Mouse (Mus musculus): Measurements from ENCODE around the gene Fahd2a.

The Fahd2a gene

DNA sequence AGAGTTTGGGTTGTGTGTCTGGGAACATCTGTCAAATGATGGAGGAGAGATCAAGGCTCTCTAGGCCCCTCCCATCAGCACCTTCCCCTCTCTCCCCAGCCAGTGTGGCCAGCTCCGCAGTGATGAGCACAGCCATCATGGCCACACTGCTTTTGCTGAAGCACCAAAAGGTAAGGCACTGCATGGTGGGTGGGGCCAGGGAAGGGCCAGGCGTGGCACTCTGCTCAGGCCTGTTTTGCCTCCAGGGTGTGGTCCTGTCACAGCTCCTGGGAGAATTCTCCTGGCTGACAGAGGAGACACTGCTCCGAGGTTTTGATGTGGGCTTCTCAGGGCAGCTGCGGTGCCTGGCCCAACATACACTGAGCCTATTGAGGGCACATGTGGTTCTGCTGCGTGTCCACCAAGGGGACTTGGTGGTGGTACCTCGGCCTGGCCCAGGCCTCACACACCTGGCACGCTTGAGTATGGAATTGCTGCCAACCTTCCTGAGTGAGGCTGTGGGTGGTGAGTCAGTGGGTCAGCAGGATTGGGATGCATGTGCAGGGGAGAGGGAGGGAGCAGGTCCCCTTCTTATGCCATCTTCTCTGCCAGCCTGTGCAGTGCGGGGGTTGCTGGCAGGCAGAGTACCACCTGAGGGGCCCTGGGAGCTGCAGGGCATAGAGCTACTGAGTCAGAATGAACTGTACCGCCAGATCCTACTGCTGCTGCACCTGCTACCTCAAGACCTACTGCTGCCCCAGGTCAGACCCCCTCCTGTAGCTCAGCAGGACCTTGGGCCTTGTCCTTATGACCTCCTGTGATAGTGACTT, 10.7 kb downstream of the Fahd2a start:
- DNase-seq (ENCODE audit: extremely low spot score) = no peak

DNA sequence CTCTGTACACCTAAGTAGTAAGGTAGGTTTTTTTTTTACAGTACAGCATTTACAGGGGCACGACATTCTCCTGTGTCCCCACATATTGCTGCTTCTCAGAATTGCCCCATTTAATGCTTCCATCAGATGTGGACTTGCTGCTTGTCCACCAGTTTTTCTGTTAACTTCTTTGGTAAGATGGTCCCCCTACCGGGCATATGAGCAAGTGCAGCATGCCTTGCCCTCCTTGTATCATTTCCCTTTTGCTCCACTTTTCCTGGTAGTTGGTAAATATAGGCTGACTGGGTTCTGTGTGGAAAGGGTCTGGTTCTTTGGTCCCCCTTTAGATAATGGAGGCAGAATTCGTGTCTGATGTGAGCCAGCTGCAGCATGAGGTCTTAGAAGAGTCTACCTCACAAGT, 14.1 kb downstream of the Fahd2a start:
- DNase-seq (ENCODE audit: extremely low spot score) = peak; percentile 25

DNA sequence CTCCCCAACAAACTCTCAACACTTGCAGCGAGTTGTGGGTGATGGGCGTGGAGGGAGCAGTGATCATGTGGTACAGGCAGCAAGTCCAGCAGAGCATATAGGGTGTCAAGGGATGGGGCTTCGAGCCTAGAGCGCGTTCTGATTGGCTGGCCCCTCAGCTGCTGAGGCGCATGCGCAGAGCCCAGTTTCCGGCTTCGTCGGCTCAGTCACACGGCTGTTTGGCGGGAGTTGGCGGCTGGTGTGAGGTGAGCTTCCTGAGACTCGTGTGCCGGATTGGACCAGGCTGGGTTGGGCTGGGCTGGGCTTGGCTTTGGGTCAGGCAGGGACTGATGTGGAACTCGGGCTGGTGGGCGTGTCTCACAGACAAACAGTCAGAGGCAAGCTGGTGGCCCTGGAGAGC, 19.4 kb downstream of the Fahd2a start, which contains the start of gene Gpat2:
Gene Gpat2 (plus strand): TSS at position 223 of the 400 bp plus-strand sequence.
- no peak for DNase-seq (ENCODE audit: extremely low spot score)

DNA sequence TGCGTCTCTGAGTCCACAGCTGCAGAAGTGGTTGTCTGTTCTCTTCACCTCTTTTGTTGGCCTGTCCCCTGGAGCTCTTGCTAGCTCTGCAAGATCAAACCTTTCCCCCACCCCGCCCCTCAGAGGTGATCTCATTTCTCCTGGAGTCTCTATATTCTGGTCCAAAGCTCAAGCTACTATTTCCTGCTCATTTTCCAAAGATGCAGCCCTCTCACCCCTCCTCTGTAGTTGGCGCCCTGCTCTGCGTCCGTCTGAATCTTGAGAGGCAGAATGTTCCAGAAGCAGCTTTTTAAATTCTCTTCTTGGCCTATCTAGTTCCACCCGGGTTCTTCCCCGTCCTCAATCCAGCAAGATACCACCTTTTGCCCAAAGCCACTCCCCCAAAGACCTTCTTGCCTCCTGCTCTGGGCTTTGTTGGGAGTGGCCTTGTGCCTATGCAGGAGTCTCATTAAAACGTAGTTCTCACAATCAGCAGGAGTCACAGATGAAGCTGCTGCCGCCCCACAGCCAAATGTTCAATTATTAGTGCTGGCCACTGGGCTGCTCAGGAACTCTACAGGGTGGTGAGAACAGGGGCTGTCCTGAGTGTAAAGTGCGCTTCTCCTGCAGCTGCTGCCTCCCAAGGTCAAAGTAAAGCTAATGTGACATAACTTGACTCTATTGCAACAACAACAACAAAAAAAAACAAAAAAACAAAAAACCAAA, 25.9 kb downstream of the Fahd2a start:
- no peak for DNase-seq (ENCODE audit: extremely low spot score)

DNA sequence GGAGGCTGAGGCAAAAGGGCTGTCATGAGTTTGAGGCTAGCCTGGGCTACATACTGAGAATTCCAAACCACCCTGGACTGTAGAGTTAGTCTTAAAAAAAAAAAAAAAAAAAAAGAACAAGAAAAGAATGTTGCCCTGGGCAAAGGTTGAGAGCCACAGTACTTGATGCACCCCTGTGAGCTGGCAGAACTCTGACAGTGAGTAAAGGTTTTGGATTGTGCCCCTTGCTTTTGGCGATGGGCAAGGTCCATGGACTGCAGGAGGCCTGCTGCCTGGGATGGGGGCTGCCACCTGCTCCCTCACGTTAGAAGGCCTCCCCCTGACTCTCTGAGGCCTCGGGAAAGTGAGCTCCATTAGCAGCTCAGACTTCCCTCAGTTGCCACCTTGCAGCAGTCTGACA, 27.7 kb downstream of the Fahd2a start:
- DNase-seq (ENCODE audit: extremely low spot score) = no peak

DNA sequence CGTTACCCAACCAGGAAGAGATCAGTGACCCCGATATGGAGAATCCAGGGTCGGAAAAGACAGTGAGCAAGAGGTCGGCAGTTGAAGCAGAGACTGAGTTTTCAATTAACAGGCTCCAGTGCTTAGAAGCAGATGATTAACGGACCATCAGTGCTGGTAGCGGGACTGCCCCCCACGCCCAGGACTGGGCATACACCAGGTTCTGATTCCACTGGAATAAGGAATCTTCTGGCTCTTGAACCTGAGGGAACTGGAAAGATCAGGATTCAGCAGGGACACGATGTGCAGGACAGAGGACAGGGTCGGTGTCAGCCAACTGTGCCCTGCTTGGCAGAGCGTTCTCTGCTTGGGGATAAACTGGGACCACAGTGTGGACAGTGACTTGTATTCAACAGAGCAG, 28.6 kb downstream of the Fahd2a start:
- DNase-seq (ENCODE audit: extremely low spot score) = no peak

DNA sequence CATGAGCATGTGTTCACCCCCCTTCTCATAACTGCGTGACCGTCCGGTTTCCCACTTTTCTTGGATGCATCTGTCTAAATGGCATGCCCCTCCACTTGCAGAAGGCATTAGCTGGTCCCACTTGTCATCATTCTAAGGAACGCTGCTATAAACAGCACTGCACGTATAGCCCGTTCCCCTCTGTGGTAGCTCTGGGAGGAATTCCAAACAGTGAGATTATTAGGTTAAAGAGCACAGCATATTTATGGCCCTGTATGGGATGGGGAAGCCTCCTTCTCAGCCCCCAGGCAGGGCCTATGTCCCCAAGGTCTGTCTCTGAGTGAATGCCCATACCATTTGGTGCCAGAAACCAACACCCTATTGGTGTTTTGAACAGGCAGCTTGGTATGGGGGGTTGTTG, 33.2 kb downstream of the Fahd2a start:
- DNase-seq (ENCODE audit: extremely low spot score) = no peak

DNA sequence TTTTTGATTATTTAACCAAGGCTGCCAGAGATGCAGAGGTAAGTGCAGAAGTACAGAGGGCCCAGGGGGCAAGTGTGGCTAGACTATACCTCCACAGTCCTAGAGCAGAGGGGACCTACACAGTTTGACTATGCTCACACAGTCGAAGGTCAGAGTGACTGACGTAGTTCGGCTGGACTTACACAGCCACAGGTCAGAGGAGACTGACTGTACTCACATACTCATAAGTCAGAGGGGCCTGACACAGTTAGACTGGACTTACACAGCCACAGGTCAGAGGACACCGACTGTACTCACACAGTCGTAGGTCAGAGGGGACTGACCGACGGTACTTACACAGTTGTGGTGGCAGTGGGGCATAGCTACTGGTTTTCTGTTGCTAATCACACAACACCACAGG, 45.6 kb downstream of the Fahd2a start:
- DNase-seq (ENCODE audit: extremely low spot score) = no peak

DNA sequence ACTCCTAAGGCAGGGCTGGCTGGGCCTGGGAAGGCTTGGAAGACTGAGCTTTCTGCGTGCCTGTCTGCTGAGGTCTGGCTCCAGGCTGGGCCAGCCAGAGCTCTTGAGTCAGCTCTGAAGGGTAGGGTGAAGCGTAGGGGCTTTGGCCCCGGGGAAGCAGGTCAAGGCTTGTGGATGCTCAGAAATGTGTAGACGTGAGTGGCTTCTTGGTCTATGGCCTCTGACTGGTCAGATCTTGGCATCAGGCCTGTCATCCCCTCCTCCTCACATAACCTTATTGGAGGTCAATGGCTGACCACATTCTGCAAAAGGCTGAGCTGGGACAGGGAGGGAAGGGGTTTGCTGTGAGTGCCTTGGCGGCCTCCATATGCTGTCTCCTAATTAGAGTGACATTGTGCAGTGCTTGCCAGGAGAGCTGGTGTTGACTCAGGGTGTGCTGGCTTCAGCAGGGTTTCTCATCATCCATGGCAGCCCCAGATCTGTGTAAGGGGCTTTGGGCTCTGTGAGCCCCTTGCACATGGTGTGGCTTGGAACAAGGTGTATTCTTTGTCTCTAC, 49.7 kb downstream of the Fahd2a start:
- DNase-seq (ENCODE audit: extremely low spot score) = no peak

DNA sequence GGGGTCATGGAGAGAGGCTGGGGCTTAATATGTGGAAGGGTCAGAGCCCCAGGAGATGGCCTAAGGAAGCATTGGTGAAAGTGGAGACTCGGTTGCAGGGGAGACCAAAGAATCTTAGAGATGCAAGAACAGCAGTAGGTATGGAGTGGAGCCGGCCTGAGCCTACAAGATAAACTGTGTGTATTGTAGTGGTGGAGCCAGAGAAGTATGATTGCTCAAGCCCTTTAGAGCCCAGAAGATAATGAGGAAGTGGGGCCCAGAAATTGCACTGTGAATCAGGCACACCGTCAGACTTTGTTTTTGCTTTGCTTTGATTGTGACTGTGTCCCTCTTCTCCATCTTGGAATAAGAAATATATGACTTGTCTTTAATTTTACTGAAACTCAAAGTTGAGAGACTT, 53.0 kb downstream of the Fahd2a start:
- DNase-seq (ENCODE audit: extremely low spot score) = no peak

DNA sequence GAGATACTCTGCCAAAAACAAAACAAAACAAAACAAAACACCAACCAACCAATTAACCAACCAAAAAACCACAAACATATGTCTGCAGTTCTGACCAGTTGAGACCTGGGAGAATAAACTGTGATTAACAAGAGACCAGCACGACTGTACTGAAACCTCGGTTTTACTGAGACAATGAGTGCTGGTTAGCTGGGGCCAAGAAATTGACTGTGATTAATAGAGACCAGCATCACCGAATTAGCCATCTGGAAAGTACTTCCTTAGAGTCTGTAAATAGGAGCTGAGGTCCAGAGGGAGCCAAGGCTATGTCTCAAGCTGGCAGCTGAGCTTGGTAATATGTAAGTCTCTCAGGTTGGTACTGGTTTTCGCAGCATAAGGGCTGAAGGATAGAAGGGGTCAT, 53.5 kb downstream of the Fahd2a start:
- no peak for DNase-seq (ENCODE audit: extremely low spot score)

DNA sequence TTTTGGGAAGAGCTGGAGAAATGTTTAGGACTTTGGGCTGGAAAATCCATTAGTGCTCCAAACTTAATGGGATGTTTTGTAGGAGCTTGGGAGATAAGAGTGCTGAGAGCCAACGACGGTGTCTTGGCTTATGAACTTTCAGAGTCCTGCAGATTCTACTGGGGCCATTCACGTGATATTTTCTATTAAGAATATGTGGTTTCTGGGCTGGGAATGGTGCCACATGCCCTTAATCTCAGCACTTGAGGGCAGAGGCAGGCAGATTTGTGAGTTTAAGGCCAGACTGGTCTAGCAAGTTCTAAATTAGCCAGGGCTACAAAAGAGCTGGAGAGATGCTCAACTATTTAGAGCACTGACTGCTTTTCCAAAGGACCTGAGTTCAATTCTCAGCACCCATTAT, 54.0 kb downstream of the Fahd2a start:
- no peak for DNase-seq (ENCODE audit: extremely low spot score)

DNA sequence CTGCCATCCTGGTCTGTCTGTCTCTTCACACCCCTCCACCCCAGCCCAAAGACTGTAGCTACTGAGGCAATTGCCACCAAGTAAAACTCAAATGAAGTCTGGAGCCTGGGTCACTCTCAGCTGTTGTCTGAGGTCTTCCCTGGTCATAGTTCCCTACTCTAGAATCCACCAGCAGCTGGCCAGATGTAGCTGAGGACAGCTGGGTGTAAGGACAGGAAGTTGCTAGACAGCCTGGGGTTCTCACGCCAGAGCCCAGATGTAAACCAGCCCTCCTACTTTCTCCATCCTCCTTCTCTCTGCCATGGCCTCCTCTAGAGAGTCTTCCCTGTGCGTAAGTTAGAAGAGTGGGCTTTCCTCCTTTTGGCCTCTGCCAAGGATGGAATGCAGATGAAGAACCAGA, 56.8 kb downstream of the Fahd2a start:
- no peak for DNase-seq (ENCODE audit: extremely low spot score)

Data from embryo, embryonic 9.5 days (tissue).